ENCODE assay signal across 8 mouse cellular contexts in genomic region chr5:110869242-110869669, GRCm38 (mm10). TPM values are rescaled to one million over a fixed set of nuclear protein-coding genes. Genes with fewer than 3 reads are reported as not detected.
DNase-seq lines count a peak whose midpoint lies in the region; ATAC-seq lines count a peak whose summit lies in the region.

No protein-coding gene starts in this region.

- no peaks in the 10 kb centered on the region for H3K27me3 ChIP-seq in intestine, embryonic 15.5 days (replicated peaks)

- no peaks in the 10 kb centered on the region for H3K9me3 ChIP-seq in intestine, embryonic 15.5 days

- peak; percentile 25 for DNase-seq in embryo, embryonic 10.5 days (ENCODE audit: low spot score)
- no peak for DNase-seq in embryo, embryonic 11 days
- peak; percentile 16 to 27 for DNase-seq in right cerebral cortex, adult 2 months (ENCODE audit: low spot score in 2 of 2)
- DNase-seq in right cerebral cortex, postnatal 36 days (ENCODE audit: low spot score in 2 of 2) = no peak
- peak; percentile 24 to 42 for DNase-seq in urinary bladder, postnatal 36 days (ENCODE audit: low spot score in 2 of 2)
- DNase-seq in gastrocnemius, postnatal 10 days = no peak
- DNase-seq in thymus, adult 18-20 months = no peak

- H3K4me3 ChIP-seq in intestine, embryonic 15.5 days (replicated peaks) = no peak overlapping the region

- peak; percentile 71 for ATAC-seq in intestine, embryonic 15.5 days

- H3K4me1 ChIP-seq in intestine, embryonic 15.5 days (replicated peaks) = peaks cover 7% of the 10 kb centered on the region

- H3K27ac ChIP-seq in intestine, embryonic 15.5 days = no peak overlapping the region

- H3K36me3 ChIP-seq in intestine, embryonic 15.5 days = no peaks in the 10 kb centered on the region; the same call in 1 of the 2 replicates

- H3K9ac ChIP-seq in intestine, embryonic 15.5 days = no peak overlapping the region

- H3K4me2 ChIP-seq in intestine, embryonic 15.5 days (replicated peaks) = no peak overlapping the region; the same call in 1 of the 2 replicates

- WGBS in intestine, embryonic 15.5 days = 17% methylated on average over 8 of the region's 8 CpGs

RNA-seq across cellular contexts. Expression of gene Ttc28, which starts 10.3 kb away (rescaled TPM):
- 6.9 and 8.0 TPM in 2 replicates for polyA plus RNA-seq in intestine, embryonic 15.5 days (2015; fragmentation: Nextera tagmentation; extraction: Ambion mirVana)
- total RNA-seq in gastrocnemius, postnatal 10 days (2021) = 10 to 100 TPM; 24.5 to 25.2 TPM

RNA-seq across cellular contexts. Expression of gene Chek2, which starts 29.5 kb away (rescaled TPM):
- polyA plus RNA-seq in intestine, embryonic 15.5 days (2015; fragmentation: Nextera tagmentation; extraction: Ambion mirVana) = 35.7 and 36.4 TPM in 2 replicates
- 1 to 10 TPM; 3.8 to 5.0 TPM for total RNA-seq in gastrocnemius, postnatal 10 days (2021)

RNA-seq across cellular contexts. Expression of gene Hscb, which starts 29.7 kb away (rescaled TPM):
- 36.7 and 36.9 TPM in 2 replicates for polyA plus RNA-seq in intestine, embryonic 15.5 days (2015; fragmentation: Nextera tagmentation; extraction: Ambion mirVana)
- total RNA-seq in gastrocnemius, postnatal 10 days (2021) = 10 to 100 TPM; 12.0 to 12.8 TPM

RNA-seq across cellular contexts. Expression of gene Ulk1, which starts 59.4 kb away (rescaled TPM):
- polyA plus RNA-seq in intestine, embryonic 15.5 days (2015; fragmentation: Nextera tagmentation; extraction: Ambion mirVana) = 10.3 and 12.4 TPM in 2 replicates
- 10 to 100 TPM; 26.2 to 34.1 TPM for total RNA-seq in gastrocnemius, postnatal 10 days (2021)

Comparison
In these comparisons a context has a peak if more than half of its experiments do, and no peak if none do; other contexts are left out.
1. DNase-seq: peak in embryo, embryonic 10.5 days (single experiment), right cerebral cortex, adult 2 months (2 of 2) and urinary bladder, postnatal 36 days (2 of 2); none in embryo, embryonic 11 days (single experiment), right cerebral cortex, postnatal 36 days (0 of 2), gastrocnemius, postnatal 10 days (single experiment) and thymus, adult 18-20 months (0 of 2).